Mouse (Mus musculus): ENCODE results near the gene Epb41l4b.

- TF ChIP-seq CTCF (IDR thresholded peaks at IDR 0.05; ENCODE audit: control insufficient read depth, insufficient read depth, insufficient read length) (no peak), MYOG (IDR thresholded peaks at IDR 0.05; ENCODE audit: control insufficient read depth, extremely low read depth, insufficient read length) (no peak)
Observed at GRCm38 (mm10) chr4:56993331-56993730, 149.9 kb downstream of the Epb41l4b start.
